Mouse (Mus musculus) left cerebral cortex, postnatal 10 days (tissue): ENCODE measurements around the gene Gm28710. TPM values are rescaled to one million over a fixed set of nuclear protein-coding genes. Genes with fewer than 3 reads are reported as not detected.

Experiments used
- DNase-seq, 2 experiments: peaks; one replicate each; pipeline ENCODE4 v3.0.0; 2021 to 2022; ENCODE audit warnings: low spot score in 2 of 2, mixed read lengths in 1 of 2; ENCODE audit errors: extremely low spot score in 1 of 2
- intact Hi-C: fragments of 180-260 bp; cut with DNase I; formaldehyde crosslinking; loops from one replicate; pipeline ENCODE4 v1.15.1; 2025
- total RNA-seq, 2 experiments: library from RNA; stranded (reverse); gene quantifications; 2 replicates each; pipeline ENCODE4 v1.2.3; 2021

The Gm28710 gene
- under 1 TPM in 1 of 2 experiments, not detected in 1; 0.12 TPM for total RNA-seq

GRCm38 (mm10) chr5:16791243-16791860 lies at the start of gene Gm28710:
Gene Gm28710 (plus strand): TSS chr5:16791810.
- DNase-seq: no peak

GRCm38 (mm10) chr5:16777176-16777575 lies 14.4 kb upstream of the Gm28710 start:
- intact Hi-C loops: no loop called here

More at GRCm38 (mm10) chr5:16791243-16791860, at the start of gene Gm28710:
- intact Hi-C loops: no loop called here

GRCm38 (mm10) chr5:16778610-16779172 lies 12.9 kb upstream of the Gm28710 start:
- DNase-seq: no peak
- intact Hi-C loops: no loop called here

More at GRCm38 (mm10) chr5:16777176-16777575, 14.4 kb upstream of the Gm28710 start:
- no peak for DNase-seq

GRCm38 (mm10) chr5:16785627-16786026 lies 6.0 kb upstream of the Gm28710 start:
- DNase-seq: no peak
- intact Hi-C loops: no loop called here

GRCm38 (mm10) chr5:16794972-16795371 lies 3.4 kb downstream of the Gm28710 start:
- intact Hi-C loops: no loop called here
- no peak for DNase-seq

- intact Hi-C loops: no loop called here
- no peak for DNase-seq
Measured at GRCm38 (mm10) chr5:16802726-16803125, 11.1 kb downstream of the Gm28710 start.

GRCm38 (mm10) chr5:16838991-16839390 lies 47.4 kb downstream of the Gm28710 start:
- intact Hi-C loops: no loop called here
- no peak for DNase-seq

- peak; percentile 27 to 66 for DNase-seq
- intact Hi-C loops: loop anchor here (2.0 to 10.0 kb wide), 2 partner anchors 561 to 1025 kb away; no protein-coding TSS in a partner anchor
Measured at GRCm38 (mm10) chr5:16869309-16869915, 77.8 kb downstream of the Gm28710 start.

GRCm38 (mm10) chr5:16894161-16894560 lies 102.6 kb downstream of the Gm28710 start:
- no peak for DNase-seq
- intact Hi-C loops: no loop called here

GRCm38 (mm10) chr5:16919791-16920190 lies 128.2 kb downstream of the Gm28710 start:
- intact Hi-C loops: no loop called here
- no peak for DNase-seq

- no peak for DNase-seq
- intact Hi-C loops: no loop called here
Measured at GRCm38 (mm10) chr5:16922473-16922872, 130.9 kb downstream of the Gm28710 start.

Other genes starting within 250 kb of the Gm28710 start
- 1 to 10 TPM; 4.7 to 5.3 TPM for gene Hgf, start 238.3 kb upstream of the Gm28710 start, total RNA-seq